Mouse (Mus musculus) heart, embryonic 15.5 days (tissue): ENCODE data around the gene Wwp2. TPM values are rescaled to one million over a fixed set of nuclear protein-coding genes. Genes with fewer than 3 reads are reported as not detected.

Source experiments
- ATAC-seq: fragments of 200-750 bp; cut with Nextera tagmentation; replicated peaks from 2 replicates; pipeline ENCODE4 v1.8.0; 2017; ENCODE audit warnings: low read depth, moderate TSS enrichment; ENCODE audit not compliant: insufficient number of reproducible peaks, insufficient read depth, low FRiP score
- H3K27ac ChIP-seq: fragments of 300-500 bp; sonication (generic); 2 replicates; pipeline ENCODE4 v1.5.1; 2015; ENCODE audit warnings: mild to moderate bottlenecking, inconsistent platforms
- H3K27me3 ChIP-seq: fragments of 300-500 bp; sonication (generic); 2 replicates; pipeline ENCODE4 v1.6.1; 2015; ENCODE audit warnings: inconsistent platforms
- H3K36me3 ChIP-seq: fragments of 300-500 bp; sonication (generic); 2 replicates; pipeline ENCODE4 v1.6.1; 2015; ENCODE audit warnings: mild to moderate bottlenecking, inconsistent platforms
- H3K4me1 ChIP-seq: fragments of 300-500 bp; sonication (generic); replicated peaks from 2 replicates; pipeline ENCODE4 v1.6.1; 2015; ENCODE audit warnings: inconsistent platforms
- H3K4me2 ChIP-seq: fragments of 300-500 bp; sonication (generic); 2 replicates; pipeline ENCODE4 v1.6.1; 2015; ENCODE audit warnings: inconsistent platforms, mild to moderate bottlenecking, moderate library complexity
- H3K4me3 ChIP-seq: fragments of 300-500 bp; sonication (generic); 2 replicates; pipeline ENCODE4 v1.5.1; 2015; ENCODE audit warnings: mild to moderate bottlenecking, inconsistent platforms
- H3K9ac ChIP-seq: fragments of 300-500 bp; sonication (generic); 2 replicates; pipeline ENCODE4 v1.6.1; 2015; ENCODE audit warnings: mild to moderate bottlenecking, inconsistent platforms
- H3K9me3 ChIP-seq: fragments of 300-500 bp; sonication (generic); replicated peaks from 2 replicates; pipeline ENCODE4 v1.6.1; 2016; ENCODE audit warnings: inconsistent platforms
- WGBS: fragments of 180-500 bp; shearing (Covaris S2); methylation state at CpG from one replicate; pipeline ENCODE4 v1.1.7; 2015; ENCODE audit warnings: mixed read lengths; 5-methylcytosine and 5-hydroxymethylcytosine counted together
- polyA plus RNA-seq: library from polyadenylated mRNA; unstranded; fragments of >200 nt; fragmentation: Nextera tagmentation; extraction: Ambion mirVana; gene quantifications from 2 replicates; pipeline ENCODE4 v1.2.1, GENCODE M21; 2015

Gene Wwp2
- polyA plus RNA-seq, 1 experiment from 2014 or later: 27.5 TPM

- WGBS: 82% methylated on average over 3 of the region's 3 CpGs
- Histone ChIP-seq H3K9me3 (no peaks in the 10 kb centered on the region), H3K36me3 (no peaks in the 10 kb centered on the region; the same call in 1 of the 2 replicates), H3K27me3 (no peaks in the 10 kb centered on the region), H3K9ac (no peak overlapping the region), H3K27ac (no peak overlapping the region), H3K4me2 (no peak overlapping the region), H3K4me3 (no peak overlapping the region), H3K4me1 (no peaks in the 10 kb centered on the region)
- no peak for ATAC-seq
These were observed 74.6 kb downstream of the Wwp2 start for GRCm38 (mm10) chr8:107510766-107511165.

- Histone ChIP-seq H3K27ac (no peak overlapping the region), H3K9me3 (no peaks in the 10 kb centered on the region), H3K36me3 (0 out of 2 replicates have a peak, but pooled peaks cover 4% of the 10 kb centered on the region), H3K9ac (no peak overlapping the region), H3K27me3 (no peaks in the 10 kb centered on the region), H3K4me1 (no peaks in the 10 kb centered on the region), H3K4me3 (no peak overlapping the region), H3K4me2 (no peak overlapping the region)
- ATAC-seq: no peak
- WGBS: 88% methylated on average over 2 of the region's 2 CpGs
These were observed 77.1 kb downstream of the Wwp2 start for GRCm38 (mm10) chr8:107513249-107513648.

- H3K9ac ChIP-seq: no peak overlapping the region
- no peak overlapping the region for H3K27ac ChIP-seq
- no peak overlapping the region for H3K4me3 ChIP-seq
- H3K9me3 ChIP-seq: no peaks in the 10 kb centered on the region
- H3K4me1 ChIP-seq: no peaks in the 10 kb centered on the region; the same call in 1 of the 2 replicates
- no peaks in the 10 kb centered on the region for H3K27me3 ChIP-seq
- 84% methylated on average over 6 of the region's 6 CpGs for WGBS
- ATAC-seq: no peak
- H3K36me3 ChIP-seq: 0 out of 2 replicates have a peak, but pooled peaks cover 6% of the 10 kb centered on the region
- H3K4me2 ChIP-seq: no peak overlapping the region
These were observed 79.0 kb downstream of the Wwp2 start for GRCm38 (mm10) chr8:107514949-107515721.

GRCm38 (mm10) chr8:107518726-107519125 lies 82.6 kb downstream of the Wwp2 start:
- H3K36me3 ChIP-seq: 0 out of 2 replicates have a peak, but pooled peaks cover 6% of the 10 kb centered on the region
- no peaks in the 10 kb centered on the region for H3K27me3 ChIP-seq
- H3K9ac ChIP-seq: no peak overlapping the region
- H3K9me3 ChIP-seq: no peaks in the 10 kb centered on the region
- no peaks in the 10 kb centered on the region; the same call in 1 of the 2 replicates for H3K4me1 ChIP-seq
- ATAC-seq: no peak
- 85% methylated on average over 5 of the region's 5 CpGs for WGBS
- no peak overlapping the region for H3K4me2 ChIP-seq
- no peak overlapping the region for H3K4me3 ChIP-seq
- no peak overlapping the region for H3K27ac ChIP-seq

- peak overlapping the region; percentile 28 for H3K27ac ChIP-seq
- no peaks in the 10 kb centered on the region; the same call in 1 of the 2 replicates for H3K4me1 ChIP-seq
- H3K9ac ChIP-seq: no peak overlapping the region
- no peaks in the 10 kb centered on the region for H3K27me3 ChIP-seq
- no peak overlapping the region for H3K4me3 ChIP-seq
- ATAC-seq: no peak; the same call in 1 of the 2 replicates
- H3K9me3 ChIP-seq: no peaks in the 10 kb centered on the region
- 0 out of 2 replicates have a peak, but pooled peaks cover 6% of the 10 kb centered on the region for H3K36me3 ChIP-seq
- WGBS: 17% methylated on average over 4 of the region's 4 CpGs
- H3K4me2 ChIP-seq: no peak overlapping the region
These were observed 83.7 kb downstream of the Wwp2 start for GRCm38 (mm10) chr8:107519860-107520259.

- Histone ChIP-seq H3K9ac (no peak overlapping the region), H3K4me2 (no peak overlapping the region), H3K9me3 (no peaks in the 10 kb centered on the region), H3K4me3 (no peak overlapping the region), H3K4me1 (no peaks in the 10 kb centered on the region; the same call in 1 of the 2 replicates), H3K27me3 (no peaks in the 10 kb centered on the region), H3K27ac (no peak overlapping the region), H3K36me3 (0 out of 2 replicates have a peak, but pooled peaks cover 6% of the 10 kb centered on the region)
- WGBS: 67% methylated on average over 8 of the region's 8 CpGs
- ATAC-seq: no peak
These were observed 85.8 kb downstream of the Wwp2 start for GRCm38 (mm10) chr8:107521788-107522554.

GRCm38 (mm10) chr8:107522555-107522833 lies 86.3 kb downstream of the Wwp2 start:
- H3K9ac ChIP-seq: no peak overlapping the region
- no peak for ATAC-seq
- no peaks in the 10 kb centered on the region; the same call in 1 of the 2 replicates for H3K4me1 ChIP-seq
- H3K27ac ChIP-seq: no peak overlapping the region
- H3K9me3 ChIP-seq: no peaks in the 10 kb centered on the region
- no peak overlapping the region for H3K4me3 ChIP-seq
- WGBS: 73% methylated on average over 4 of the region's 4 CpGs
- no peak overlapping the region for H3K4me2 ChIP-seq
- 0 out of 2 replicates have a peak, but pooled peaks cover 6% of the 10 kb centered on the region for H3K36me3 ChIP-seq
- no peaks in the 10 kb centered on the region for H3K27me3 ChIP-seq

GRCm38 (mm10) chr8:107524535-107524934 lies 88.4 kb downstream of the Wwp2 start:
- H3K36me3 ChIP-seq: no peaks in the 10 kb centered on the region
- no peaks in the 10 kb centered on the region; the same call in 1 of the 2 replicates for H3K4me1 ChIP-seq
- no peak overlapping the region for H3K4me3 ChIP-seq
- no peaks in the 10 kb centered on the region for H3K9me3 ChIP-seq
- no peak overlapping the region for H3K27ac ChIP-seq
- 85% methylated on average over 4 of the region's 4 CpGs for WGBS
- no peaks in the 10 kb centered on the region for H3K27me3 ChIP-seq
- H3K9ac ChIP-seq: no peak overlapping the region
- no peak for ATAC-seq
- no peak overlapping the region for H3K4me2 ChIP-seq

- H3K27ac ChIP-seq: no peak overlapping the region
- ATAC-seq: no peak
- H3K27me3 ChIP-seq: no peaks in the 10 kb centered on the region
- H3K4me1 ChIP-seq: no peaks in the 10 kb centered on the region
- H3K9ac ChIP-seq: no peak overlapping the region
- no peak overlapping the region for H3K4me3 ChIP-seq
- WGBS: 85% methylated on average over 6 of the region's 6 CpGs
- H3K36me3 ChIP-seq: no peaks in the 10 kb centered on the region
- no peak overlapping the region for H3K4me2 ChIP-seq
- no peaks in the 10 kb centered on the region for H3K9me3 ChIP-seq
These were observed 92.6 kb downstream of the Wwp2 start for GRCm38 (mm10) chr8:107528786-107529185.

- Histone ChIP-seq H3K36me3 (no peaks in the 10 kb centered on the region), H3K9me3 (no peaks in the 10 kb centered on the region), H3K4me1 (peaks cover 24% of the 10 kb centered on the region), H3K4me3 (no peak overlapping the region), H3K9ac (no peak overlapping the region), H3K27ac (no peak overlapping the region), H3K27me3 (no peaks in the 10 kb centered on the region), H3K4me2 (no peak overlapping the region)
- ATAC-seq: no peak
- WGBS: 52% methylated on average over 4 of the region's 4 CpGs
These were observed 101.3 kb downstream of the Wwp2 start for GRCm38 (mm10) chr8:107537472-107537871.

- no peak for ATAC-seq
- Histone ChIP-seq H3K9me3 (no peaks in the 10 kb centered on the region), H3K27me3 (no peaks in the 10 kb centered on the region), H3K9ac (no peak overlapping the region), H3K4me2 (no peak overlapping the region), H3K27ac (no peak overlapping the region), H3K36me3 (no peaks in the 10 kb centered on the region), H3K4me3 (no peak overlapping the region), H3K4me1 (peaks cover 36% of the 10 kb centered on the region)
- 74% methylated on average over 12 of the region's 12 CpGs for WGBS
These were observed 104.5 kb downstream of the Wwp2 start for GRCm38 (mm10) chr8:107540623-107541022.
